Mouse (Mus musculus): Measurements from ENCODE around the gene Tub.

DNA sequence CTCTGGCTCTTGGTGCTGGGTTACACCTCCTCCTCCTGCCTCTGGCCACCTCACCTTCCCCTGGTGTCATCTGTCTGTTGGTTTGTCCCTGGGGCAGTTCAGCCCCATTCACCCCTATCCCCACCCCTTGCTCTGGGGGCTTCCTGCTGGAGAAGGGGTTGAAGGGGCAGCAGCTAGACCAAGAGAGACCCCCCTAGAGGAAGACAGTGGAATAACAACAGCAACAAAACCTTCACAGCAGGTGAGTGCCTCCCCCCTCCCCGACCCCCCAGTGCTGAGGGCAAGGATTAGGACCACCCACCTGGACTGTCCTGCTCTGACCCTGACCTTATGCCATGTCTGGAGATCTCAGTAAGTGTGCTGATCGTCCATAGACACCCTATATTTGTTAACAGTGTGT lies 15.8 kb downstream of the Tub start:
- TF ChIP-seq POLR2A (IDR thresholded peaks at IDR 0.05; ENCODE audit: borderline replicate concordance, extremely low read depth, low read depth, low read length) (no peak), CTCF (IDR thresholded peaks at IDR 0.05; ENCODE audit: insufficient read depth, low read length) (no peak)

Data from lung, adult 2 months (tissue).